Mouse (Mus musculus) erythroblast, embryonic 14.5 days (primary cell): ENCODE measurements around the gene Abi2. TPM values are rescaled to one million over a fixed set of nuclear protein-coding genes. Genes with fewer than 3 reads are reported as not detected.

Source experiments
- H3K27me3 ChIP-seq: 2 replicates; pipeline ENCODE4 v1.6.1; 2012; ENCODE audit warnings: inconsistent platforms; ENCODE audit not compliant: control insufficient read depth
- H3K36me3 ChIP-seq: 2 replicates; pipeline ENCODE4 v1.6.1; 2012; ENCODE audit warnings: mild to moderate bottlenecking, inconsistent platforms; ENCODE audit not compliant: control insufficient read depth
- H3K4me1 ChIP-seq: 2 replicates; pipeline ENCODE4 v1.6.1; 2012; ENCODE audit warnings: inconsistent platforms; ENCODE audit not compliant: control insufficient read depth
- H3K4me3 ChIP-seq: replicated peaks from 2 replicates; pipeline ENCODE3; 2012; ENCODE audit warnings: moderate library complexity, mild to moderate bottlenecking, inconsistent platforms
- H3K9me3 ChIP-seq: 2 replicates; pipeline ENCODE4 v1.6.1; 2012; ENCODE audit warnings: low read length, inconsistent platforms, mixed read lengths; ENCODE audit not compliant: control insufficient read depth
- GATA1 ChIP-seq: IDR thresholded peaks from 2 replicates; pipeline ENCODE4 v1.6.1; 2012; ENCODE audit warnings: low read length, inconsistent platforms, mixed read lengths
- TAL1 ChIP-seq: IDR thresholded peaks from 3 replicates; pipeline ENCODE4 v1.6.1; 2012; ENCODE audit warnings: low read length, inconsistent platforms, mixed read lengths
- polyA plus RNA-seq: library from polyadenylated mRNA; stranded (reverse); fragments of >175 nt; gene quantifications from 2 replicates; pipeline ENCODE4 v1.2.3, GENCODE M21; 2012

The Abi2 gene
- polyA plus RNA-seq, 1 experiment: 0.27 TPM

DNA sequence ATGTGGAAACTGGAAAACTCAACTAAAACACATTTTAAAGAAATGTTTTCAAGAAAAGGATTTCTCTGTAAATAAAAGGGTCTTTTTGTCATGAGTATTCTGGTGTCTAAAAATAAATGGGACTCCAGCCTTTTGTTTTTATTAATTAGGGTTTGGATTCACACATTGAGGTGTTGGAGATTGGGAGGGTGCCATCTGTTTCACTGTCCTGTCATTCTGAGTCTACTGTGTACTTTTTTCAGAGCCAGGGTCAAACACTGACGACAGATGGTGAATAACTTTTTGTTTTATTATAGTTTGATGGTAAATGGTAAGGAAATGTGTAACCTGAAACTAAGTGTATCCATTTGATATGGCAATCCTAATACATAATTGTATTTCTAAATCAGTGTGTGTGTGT is 72.1 kb downstream of the Abi2 start:
- Histone ChIP-seq H3K27me3 (no peaks in the 10 kb centered on the region), H3K36me3 (no peaks in the 10 kb centered on the region; the same call in 1 of the 2 replicates), H3K4me1 (no peaks in the 10 kb centered on the region), H3K4me3 (no peak overlapping the region), H3K9me3 (no peaks in the 10 kb centered on the region)
- TF ChIP-seq TAL1 (no peak), GATA1 (no peak)

DNA sequence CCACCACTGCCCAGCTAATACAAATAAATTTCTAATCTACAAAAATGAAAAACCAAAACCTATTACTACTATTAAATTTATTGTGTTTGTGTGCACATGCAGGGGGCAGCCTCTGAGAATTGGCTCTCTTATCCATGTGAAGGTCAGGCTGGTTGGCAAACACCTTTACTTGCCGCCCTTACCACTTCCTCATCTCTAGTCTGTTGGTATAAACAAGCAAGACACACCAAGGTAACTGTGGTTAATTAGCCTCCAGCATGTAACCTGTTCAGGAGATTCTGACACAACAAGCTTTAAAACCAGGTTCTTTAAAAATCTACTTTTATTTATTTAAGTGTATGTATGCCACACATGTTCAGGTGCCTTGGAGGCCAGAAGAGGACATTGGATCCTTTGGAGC is 73.5 kb downstream of the Abi2 start:
- Histone ChIP-seq H3K36me3 (no peaks in the 10 kb centered on the region; the same call in 1 of the 2 replicates), H3K4me1 (no peaks in the 10 kb centered on the region), H3K27me3 (no peaks in the 10 kb centered on the region), H3K4me3 (no peak overlapping the region), H3K9me3 (no peaks in the 10 kb centered on the region)
- no peak for TF ChIP-seq TAL1
- TF ChIP-seq GATA1: no peak

DNA sequence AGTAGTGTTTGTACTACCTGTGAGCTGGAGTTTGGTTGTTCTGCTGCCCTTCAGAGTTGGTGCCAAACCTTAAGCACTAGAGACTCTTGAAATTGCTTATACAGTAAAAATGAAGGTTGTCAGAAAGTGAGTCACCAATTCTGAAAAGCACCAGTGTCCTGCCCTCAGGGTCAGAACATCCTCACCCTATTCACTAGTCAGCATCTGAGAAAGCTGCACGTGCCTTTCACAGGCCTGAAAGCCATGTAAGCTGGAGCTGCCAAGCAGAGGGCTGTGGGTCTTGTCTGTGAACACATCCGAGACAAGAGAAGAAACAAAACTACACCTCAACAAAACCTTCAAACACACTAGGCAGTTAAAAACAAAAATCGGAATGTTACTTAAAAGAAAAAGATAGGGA is 76.2 kb downstream of the Abi2 start:
- H3K36me3 ChIP-seq: peaks cover 13% of the 10 kb centered on the region; the same call in 1 of the 2 replicates
- H3K27me3 ChIP-seq: no peaks in the 10 kb centered on the region
- no peaks in the 10 kb centered on the region for H3K9me3 ChIP-seq
- TF ChIP-seq TAL1 (no peak), GATA1 (no peak)
- no peak overlapping the region for H3K4me3 ChIP-seq
- H3K4me1 ChIP-seq: no peaks in the 10 kb centered on the region

DNA sequence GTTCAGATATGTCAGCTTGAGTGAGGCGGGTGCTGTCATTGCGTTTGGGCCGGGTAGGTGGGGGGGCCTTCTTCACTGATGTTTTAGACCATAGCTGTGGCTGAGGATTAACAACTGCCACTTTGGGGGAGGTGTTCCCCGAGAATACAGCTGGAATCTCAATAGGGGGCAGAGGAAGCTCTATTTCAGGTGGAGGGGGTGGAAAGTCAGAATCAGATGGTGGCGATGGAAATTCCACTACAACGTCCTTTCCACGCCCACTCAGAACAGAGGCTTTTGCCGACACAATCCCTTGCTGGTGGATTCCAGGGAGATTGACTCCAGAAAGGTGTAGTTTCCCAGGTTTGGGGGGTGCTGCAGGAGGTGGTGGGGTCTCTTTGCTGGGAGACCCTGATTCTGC is 79.2 kb downstream of the Abi2 start:
- H3K9me3 ChIP-seq: no peaks in the 10 kb centered on the region
- H3K27me3 ChIP-seq: no peaks in the 10 kb centered on the region
- TF ChIP-seq TAL1 (no peak), GATA1 (no peak)
- no peak overlapping the region for H3K4me3 ChIP-seq
- H3K36me3 ChIP-seq: peaks cover 16% of the 10 kb centered on the region; the same call in 1 of the 2 replicates
- no peaks in the 10 kb centered on the region for H3K4me1 ChIP-seq

DNA sequence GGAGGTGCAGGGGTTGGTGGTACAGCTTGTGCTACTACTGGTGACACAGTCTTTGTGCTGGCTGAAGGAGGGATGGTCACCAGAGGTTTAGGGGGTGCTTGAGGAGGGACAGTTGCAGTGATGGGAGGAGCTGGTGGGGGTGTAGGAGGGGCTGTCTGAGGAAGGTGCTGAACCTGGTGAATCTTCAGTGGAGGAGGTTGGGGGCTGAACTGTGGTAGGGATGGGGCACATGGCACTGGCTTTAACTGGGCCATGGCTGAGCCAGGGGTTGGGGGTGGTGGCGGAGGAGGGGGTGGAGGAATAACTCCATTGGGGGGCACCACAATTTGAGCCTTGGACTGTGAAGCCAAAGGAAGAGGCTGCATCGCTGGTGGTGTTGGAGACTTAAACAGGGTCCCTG is 80.2 kb downstream of the Abi2 start:
- no peak for TF ChIP-seq TAL1
- Histone ChIP-seq H3K9me3 (no peaks in the 10 kb centered on the region), H3K36me3 (peaks cover 16% of the 10 kb centered on the region; the same call in 1 of the 2 replicates), H3K27me3 (no peaks in the 10 kb centered on the region), H3K4me1 (no peaks in the 10 kb centered on the region), H3K4me3 (no peak overlapping the region)

DNA sequence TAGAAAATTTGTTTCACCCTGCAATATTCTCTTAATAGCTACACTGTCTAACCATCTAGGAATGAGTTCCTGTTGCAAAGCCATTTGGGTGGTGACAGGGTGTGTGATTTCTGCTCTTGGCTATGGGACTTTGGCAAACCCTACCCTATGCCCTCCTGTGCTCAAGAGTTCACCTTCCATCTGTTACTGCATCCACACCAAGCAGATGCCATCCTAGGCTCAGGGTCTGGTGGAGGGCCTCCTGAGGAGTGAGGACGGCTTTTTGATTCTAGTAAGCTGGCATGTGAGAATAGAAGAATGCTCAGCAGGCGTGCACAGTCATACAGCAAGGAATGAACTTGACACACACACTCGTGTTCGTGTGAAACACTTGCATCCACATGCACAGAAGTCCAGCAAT is 81.1 kb downstream of the Abi2 start:
- no peaks in the 10 kb centered on the region for H3K9me3 ChIP-seq
- TF ChIP-seq GATA1 (no peak), TAL1 (no peak)
- H3K4me1 ChIP-seq: no peaks in the 10 kb centered on the region
- H3K27me3 ChIP-seq: no peaks in the 10 kb centered on the region
- H3K4me3 ChIP-seq: no peak overlapping the region
- peaks cover 16% of the 10 kb centered on the region; the same call in 1 of the 2 replicates for H3K36me3 ChIP-seq

DNA sequence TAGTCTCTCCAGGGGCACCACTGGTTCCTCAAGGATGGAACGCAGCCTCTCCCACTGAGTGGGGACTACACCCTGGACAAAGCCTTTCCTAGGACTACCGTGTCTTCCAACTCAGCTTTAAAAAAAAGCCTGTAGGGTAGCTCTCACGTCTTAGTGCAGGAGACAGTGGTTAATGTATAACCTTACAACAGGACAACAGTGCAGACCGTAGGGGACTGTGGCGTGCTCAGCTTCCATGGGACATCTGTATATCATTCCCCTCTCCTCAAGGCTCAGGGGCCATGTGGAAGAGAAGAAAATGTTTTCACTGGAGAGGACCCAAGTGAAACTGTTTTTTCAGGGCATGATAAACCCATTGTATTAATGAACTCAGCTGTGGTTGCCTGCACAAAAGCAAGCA is 83.0 kb downstream of the Abi2 start:
- Histone ChIP-seq H3K4me1 (no peaks in the 10 kb centered on the region), H3K27me3 (no peaks in the 10 kb centered on the region), H3K4me3 (no peak overlapping the region), H3K9me3 (no peaks in the 10 kb centered on the region), H3K36me3 (peaks cover 18% of the 10 kb centered on the region; the same call in 1 of the 2 replicates)
- TF ChIP-seq TAL1: no peak
- TF ChIP-seq GATA1: no peak

DNA sequence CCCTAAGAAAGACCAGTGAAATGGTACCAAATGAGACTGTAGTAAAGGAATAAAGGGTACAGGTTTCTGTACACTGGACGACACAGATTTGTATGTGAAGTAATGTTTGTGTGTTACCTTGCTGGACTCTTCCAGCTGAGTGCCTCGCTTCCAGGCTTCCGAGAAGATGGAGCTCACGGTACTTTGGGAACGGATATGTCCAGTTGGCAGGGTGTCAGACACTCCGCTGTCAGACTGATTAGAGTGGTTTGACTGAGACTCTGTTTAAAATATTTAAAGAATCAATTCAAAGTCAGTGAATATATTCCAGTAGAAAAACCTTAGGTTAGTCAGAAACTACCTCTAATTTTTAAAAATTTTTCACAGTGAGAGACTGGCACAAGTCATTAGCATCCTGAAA is 84.0 kb downstream of the Abi2 start:
- Histone ChIP-seq H3K27me3 (no peaks in the 10 kb centered on the region), H3K36me3 (peaks cover 16% of the 10 kb centered on the region; the same call in 1 of the 2 replicates), H3K9me3 (no peaks in the 10 kb centered on the region), H3K4me1 (no peaks in the 10 kb centered on the region), H3K4me3 (no peak overlapping the region)
- no peak for TF ChIP-seq TAL1
- no peak for TF ChIP-seq GATA1

DNA sequence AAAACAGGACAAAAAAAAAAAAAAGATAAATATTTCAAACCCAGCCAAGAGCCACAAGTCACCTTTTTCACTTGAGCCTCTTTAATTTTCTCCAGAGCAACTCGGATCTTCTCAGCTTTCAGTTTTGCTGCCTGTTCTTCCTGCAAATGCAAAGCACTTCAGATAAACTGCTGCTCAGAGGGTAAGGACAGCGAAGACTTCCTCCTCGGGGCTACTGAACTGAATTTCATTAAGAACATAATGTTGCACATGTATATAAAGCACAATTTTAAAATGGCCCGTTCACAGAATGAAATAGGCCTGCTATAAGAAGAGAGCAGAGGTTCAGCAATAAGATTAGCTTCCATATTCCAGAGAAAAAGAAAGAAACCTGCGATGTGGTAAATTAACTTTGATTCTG is 94.0 kb downstream of the Abi2 start:
- H3K4me3 ChIP-seq: no peak overlapping the region
- no peaks in the 10 kb centered on the region for H3K4me1 ChIP-seq
- no peak for TF ChIP-seq GATA1
- TF ChIP-seq TAL1: no peak
- H3K27me3 ChIP-seq: no peaks in the 10 kb centered on the region
- H3K36me3 ChIP-seq: no peaks in the 10 kb centered on the region; the same call in 1 of the 2 replicates
- H3K9me3 ChIP-seq: no peaks in the 10 kb centered on the region

DNA sequence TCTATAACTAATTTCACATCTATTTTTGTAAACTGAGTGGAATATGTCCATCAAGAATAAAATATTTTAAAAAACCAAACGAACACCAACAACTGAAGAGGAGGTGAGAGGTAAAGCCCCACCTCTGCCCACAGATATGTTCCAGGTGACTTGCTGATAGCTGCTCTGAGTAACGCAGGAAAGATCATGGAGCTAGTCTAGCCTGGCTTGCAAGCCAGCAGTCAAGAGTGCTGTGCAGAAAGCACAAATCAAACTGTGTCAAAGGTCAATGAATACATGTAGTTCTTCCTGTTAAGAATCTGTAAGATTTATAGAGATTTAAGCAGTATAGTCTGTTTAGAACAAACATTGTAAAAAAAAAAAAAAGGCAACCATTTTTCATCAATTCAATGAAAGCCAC is 101.2 kb downstream of the Abi2 start:
- Histone ChIP-seq H3K4me3 (no peak overlapping the region), H3K9me3 (no peaks in the 10 kb centered on the region), H3K36me3 (no peaks in the 10 kb centered on the region; the same call in 1 of the 2 replicates), H3K27me3 (no peaks in the 10 kb centered on the region), H3K4me1 (no peaks in the 10 kb centered on the region)
- TF ChIP-seq GATA1 (no peak), TAL1 (no peak)
